Mouse (Mus musculus) liver, embryonic 13.5 days (tissue): ENCODE measurements at regions not wholly inside any gene's neighbourhood (a gene's known extent, or its start where the extent isn't known, plus 50 kb on each side); places are given as distances from the start of the nearest gene placed in this dataset.

Source experiments
- ATAC-seq: fragments of 200-750 bp; cut with Nextera tagmentation; 2 replicates; pipeline ENCODE4 v1.8.0; 2017; ENCODE audit warnings: low read depth, mild to moderate bottlenecking, moderate number of reproducible peaks, moderate library complexity
- DNase-seq: peaks from one replicate; pipeline ENCODE4 v3.0.0; 2022
- H3K27ac ChIP-seq: fragments of 300-500 bp; sonication (generic); 2 replicates; pipeline ENCODE4 v1.5.1; 2015; ENCODE audit warnings: moderate library complexity, mild to moderate bottlenecking, inconsistent platforms
- H3K27me3 ChIP-seq: fragments of 300-500 bp; sonication (generic); 2 replicates; pipeline ENCODE4 v1.6.1; 2015; ENCODE audit warnings: mild to moderate bottlenecking, inconsistent platforms
- H3K36me3 ChIP-seq: fragments of 300-500 bp; sonication (generic); 2 replicates; pipeline ENCODE4 v1.6.1; 2015; ENCODE audit warnings: mild to moderate bottlenecking, inconsistent platforms
- H3K4me1 ChIP-seq: fragments of 300-500 bp; sonication (generic); replicated peaks from 2 replicates; pipeline ENCODE4 v1.6.1; 2015; ENCODE audit warnings: inconsistent platforms
- H3K4me2 ChIP-seq: fragments of 300-500 bp; sonication (generic); 2 replicates; pipeline ENCODE4 v1.6.1; 2015; ENCODE audit warnings: inconsistent platforms, mild to moderate bottlenecking, moderate library complexity
- H3K4me3 ChIP-seq: fragments of 300-500 bp; sonication (generic); replicated peaks from 2 replicates; pipeline ENCODE4 v1.5.1; 2015; ENCODE audit warnings: mild to moderate bottlenecking, inconsistent platforms
- H3K9ac ChIP-seq: fragments of 300-500 bp; sonication (generic); 2 replicates; pipeline ENCODE4 v1.6.1; 2015; ENCODE audit warnings: mild to moderate bottlenecking, inconsistent platforms
- H3K9me3 ChIP-seq: fragments of 300-500 bp; sonication (generic); replicated peaks from 2 replicates; pipeline ENCODE4 v1.6.1; 2016; ENCODE audit warnings: inconsistent platforms
- WGBS: fragments of 180-500 bp; shearing (Covaris S2); methylation state at CpG from one replicate; pipeline ENCODE4 v1.1.7; 2015; ENCODE audit not compliant: insufficient replicate concordance; 5-methylcytosine and 5-hydroxymethylcytosine counted together

- no peaks in the 10 kb centered on the region for H3K9me3 ChIP-seq
- H3K36me3 ChIP-seq: no peaks in the 10 kb centered on the region
- H3K9ac ChIP-seq: no peak overlapping the region
- H3K4me2 ChIP-seq: peak overlapping the region; percentile 23
- H3K4me1 ChIP-seq: peaks cover 4% of the 10 kb centered on the region; the same call in 1 of the 2 replicates
- 4% methylated on average over 24 of the region's 24 CpGs for WGBS
- H3K4me3 ChIP-seq: no peak overlapping the region
- no peak overlapping the region for H3K27ac ChIP-seq
- peaks cover 36% of the 10 kb centered on the region for H3K27me3 ChIP-seq
- DNase-seq: peak; percentile 16
- ATAC-seq: no peak
Observed at GRCm38 (mm10) chr12:106474501-106475165, 464.6 kb downstream of the Vrk1 start.

- H3K4me1 ChIP-seq: peaks cover 4% of the 10 kb centered on the region; the same call in 1 of the 2 replicates
- no peak overlapping the region for H3K4me3 ChIP-seq
- ATAC-seq (no peak), DNase-seq (no peak)
- peaks cover 45% of the 10 kb centered on the region for H3K27me3 ChIP-seq
- no peaks in the 10 kb centered on the region for H3K9me3 ChIP-seq
- H3K27ac ChIP-seq: no peak overlapping the region
- no peak overlapping the region for H3K4me2 ChIP-seq
- no peaks in the 10 kb centered on the region for H3K36me3 ChIP-seq
- 56% methylated on average over 8 of the region's 8 CpGs for WGBS
- no peak overlapping the region for H3K9ac ChIP-seq
Observed at GRCm38 (mm10) chr12:106475486-106476050, 465.5 kb downstream of the Vrk1 start.

GRCm38 (mm10) chr12:106477040-106477665 is 467.1 kb downstream of the Vrk1 start:
- ATAC-seq: no peak
- Histone ChIP-seq H3K4me2 (no peak overlapping the region), H3K27me3 (peaks cover 61% of the 10 kb centered on the region), H3K9me3 (no peaks in the 10 kb centered on the region), H3K36me3 (no peaks in the 10 kb centered on the region), H3K27ac (no peak overlapping the region), H3K4me3 (no peak overlapping the region), H3K9ac (no peak overlapping the region), H3K4me1 (peaks cover 4% of the 10 kb centered on the region; the same call in 1 of the 2 replicates)
- no peak for DNase-seq
- 23% methylated on average over 8 of the region's 8 CpGs for WGBS

- peaks cover 66% of the 10 kb centered on the region for H3K27me3 ChIP-seq
- H3K9ac ChIP-seq: no peak overlapping the region
- H3K4me2 ChIP-seq: no peak overlapping the region
- H3K9me3 ChIP-seq: no peaks in the 10 kb centered on the region
- no peak for DNase-seq
- WGBS: 21% methylated on average over 4 of the region's 4 CpGs
- no peak for ATAC-seq
- H3K4me1 ChIP-seq: peaks cover 4% of the 10 kb centered on the region; the same call in 1 of the 2 replicates
- no peak overlapping the region for H3K4me3 ChIP-seq
- no peaks in the 10 kb centered on the region for H3K36me3 ChIP-seq
- no peak overlapping the region for H3K27ac ChIP-seq
Observed at GRCm38 (mm10) chr12:106477731-106478130, 467.7 kb downstream of the Vrk1 start.

- H3K9me3 ChIP-seq: no peaks in the 10 kb centered on the region
- WGBS: 3% methylated on average over 18 of the region's 18 CpGs
- peaks cover 66% of the 10 kb centered on the region for H3K27me3 ChIP-seq
- peaks cover 4% of the 10 kb centered on the region; the same call in 1 of the 2 replicates for H3K4me1 ChIP-seq
- H3K4me3 ChIP-seq: peak overlapping the region; percentile 12; the same call in 1 of the 2 replicates
- DNase-seq: no peak
- no peak for ATAC-seq
- no peaks in the 10 kb centered on the region for H3K36me3 ChIP-seq
- H3K27ac ChIP-seq: no peak overlapping the region
- no peak overlapping the region for H3K9ac ChIP-seq
- H3K4me2 ChIP-seq: peak overlapping the region; percentile 34
Observed at GRCm38 (mm10) chr12:106478381-106478781, 468.4 kb downstream of the Vrk1 start.

- H3K4me3 ChIP-seq: 0 out of 2 replicates have a peak overlapping the region, but pooled peaks have one; percentile 16
- H3K36me3 ChIP-seq: no peaks in the 10 kb centered on the region
- H3K4me2 ChIP-seq: peak overlapping the region; percentile 34
- 3% methylated on average over 24 of the region's 24 CpGs for WGBS
- H3K27ac ChIP-seq: no peak overlapping the region
- no peaks in the 10 kb centered on the region for H3K9me3 ChIP-seq
- H3K9ac ChIP-seq: no peak overlapping the region
- DNase-seq (no peak), ATAC-seq (no peak)
- H3K4me1 ChIP-seq: peaks cover 4% of the 10 kb centered on the region; the same call in 1 of the 2 replicates
- peaks cover 66% of the 10 kb centered on the region for H3K27me3 ChIP-seq
Observed at GRCm38 (mm10) chr12:106479067-106479877, 469.2 kb downstream of the Vrk1 start.

- Histone ChIP-seq H3K27me3 (peaks cover 66% of the 10 kb centered on the region), H3K9ac (no peak overlapping the region), H3K36me3 (no peaks in the 10 kb centered on the region), H3K27ac (no peak overlapping the region), H3K9me3 (no peaks in the 10 kb centered on the region), H3K4me1 (peaks cover under 1% of the 10 kb centered on the region; the same call in 1 of the 2 replicates), H3K4me3 (0 out of 2 replicates have a peak overlapping the region, but pooled peaks have one; percentile 16), H3K4me2 (peak overlapping the region; percentile 34)
- no peak for DNase-seq
- 9% methylated on average over 6 of the region's 6 CpGs for WGBS
- no peak for ATAC-seq
Observed at GRCm38 (mm10) chr12:106479878-106480194, 469.8 kb downstream of the Vrk1 start.

- Histone ChIP-seq H3K4me2 (no peak overlapping the region), H3K4me1 (no peaks in the 10 kb centered on the region), H3K9ac (no peak overlapping the region), H3K27ac (no peak overlapping the region), H3K9me3 (no peaks in the 10 kb centered on the region), H3K4me3 (no peak overlapping the region), H3K36me3 (no peaks in the 10 kb centered on the region), H3K27me3 (peaks cover 66% of the 10 kb centered on the region)
- no peak for ATAC-seq
- no peak for DNase-seq
- 27% methylated on average over 12 of the region's 12 CpGs for WGBS
Observed at GRCm38 (mm10) chr12:106480281-106481060, 470.4 kb downstream of the Vrk1 start.

GRCm38 (mm10) chr12:106501622-106502327 is 491.7 kb downstream of the Vrk1 start:
- Histone ChIP-seq H3K27me3 (no peaks in the 10 kb centered on the region), H3K4me2 (no peak overlapping the region), H3K27ac (no peak overlapping the region), H3K9ac (no peak overlapping the region), H3K4me1 (no peaks in the 10 kb centered on the region), H3K4me3 (no peak overlapping the region), H3K36me3 (no peaks in the 10 kb centered on the region), H3K9me3 (no peaks in the 10 kb centered on the region; the same call in 1 of the 2 replicates)
- no peak for ATAC-seq
- no peak for DNase-seq
- WGBS: 25% methylated on average over 12 of the region's 12 CpGs

GRCm38 (mm10) chr12:106504285-106504684 is 494.3 kb downstream of the Vrk1 start:
- no peak overlapping the region for H3K27ac ChIP-seq
- no peak overlapping the region for H3K9ac ChIP-seq
- 73% methylated on average over 8 of the region's 8 CpGs for WGBS
- H3K9me3 ChIP-seq: no peaks in the 10 kb centered on the region; the same call in 1 of the 2 replicates
- no peaks in the 10 kb centered on the region for H3K27me3 ChIP-seq
- H3K4me2 ChIP-seq: no peak overlapping the region
- H3K4me1 ChIP-seq: no peaks in the 10 kb centered on the region
- DNase-seq: no peak
- no peak overlapping the region for H3K4me3 ChIP-seq
- no peaks in the 10 kb centered on the region for H3K36me3 ChIP-seq
- no peak for ATAC-seq
